Mouse (Mus musculus): Measurements from ENCODE around the gene Fat4.

GRCm38 (mm10) chr3:38860683-38861082 lies 26.1 kb upstream of the Fat4 start:
- no peak for TF ChIP-seq CTCF (conservative IDR thresholded peaks at IDR 0.05; ENCODE audit: low read length)
- no peak for TF ChIP-seq NANOG (IDR thresholded peaks at IDR 0.05; ENCODE audit: borderline replicate concordance, low read length)

Measured in E14TG2a.4 (cell line).